Mouse (Mus musculus): ENCODE data around the gene Nt5c2.

GRCm38 (mm10) chr19:46887811-46888527 lies 127.0 kb downstream of the Nt5c2 start:
- TF ChIP-seq POLR2A (IDR thresholded peaks at IDR 0.05; ENCODE audit: low read depth, low read length) = no peak
- TF ChIP-seq CTCF (IDR thresholded peaks at IDR 0.05; ENCODE audit: borderline replicate concordance, insufficient read depth, low read length) = no peak
